Mouse (Mus musculus) right cerebral cortex, postnatal 25 days (tissue): ENCODE data around the gene Polr1b.

Experiments used
- DNase-seq: peaks from one replicate; pipeline ENCODE4 v3.0.0; 2022

Gene Polr1b

GRCm38 (mm10) chr2:129118061-129118460 lies 17.3 kb downstream of the Polr1b start:
- DNase-seq: no peak

- DNase-seq: no peak
These were observed 21.2 kb downstream of the Polr1b start for GRCm38 (mm10) chr2:129121986-129122385.

GRCm38 (mm10) chr2:129129412-129129929 lies 28.7 kb downstream of the Polr1b start, which contains the start of gene Chchd5:
Chchd5 (plus strand) TSS chr2:129129700.
- peak; percentile 94 for DNase-seq

- DNase-seq: no peak
These were observed 29.3 kb downstream of the Polr1b start for GRCm38 (mm10) chr2:129129987-129130545.

GRCm38 (mm10) chr2:129130776-129131175 lies 30.0 kb downstream of the Polr1b start:
- no peak for DNase-seq

GRCm38 (mm10) chr2:129132231-129132630 lies 31.4 kb downstream of the Polr1b start:
- DNase-seq: no peak

- DNase-seq: peak; percentile 72
These were observed 32.4 kb downstream of the Polr1b start for GRCm38 (mm10) chr2:129133006-129133805.

- DNase-seq: peak; percentile 48
These were observed 39.1 kb downstream of the Polr1b start for GRCm38 (mm10) chr2:129139906-129140305.

- DNase-seq: no peak
These were observed 48.0 kb downstream of the Polr1b start for GRCm38 (mm10) chr2:129148836-129149235.

GRCm38 (mm10) chr2:129150386-129150785 lies 49.6 kb downstream of the Polr1b start:
- no peak for DNase-seq

GRCm38 (mm10) chr2:129151111-129151510 lies 50.3 kb downstream of the Polr1b start:
- no peak for DNase-seq

- no peak for DNase-seq
These were observed 52.0 kb downstream of the Polr1b start for GRCm38 (mm10) chr2:129152751-129153150.

- no peak for DNase-seq
These were observed 64.0 kb downstream of the Polr1b start for GRCm38 (mm10) chr2:129164815-129165214.

GRCm38 (mm10) chr2:129166466-129167463 lies 66.0 kb downstream of the Polr1b start:
- DNase-seq: no peak

- DNase-seq: no peak
These were observed 72.6 kb downstream of the Polr1b start for GRCm38 (mm10) chr2:129173386-129173785.

- peak; percentile 33 for DNase-seq
These were observed 73.7 kb downstream of the Polr1b start for GRCm38 (mm10) chr2:129174474-129174873.

GRCm38 (mm10) chr2:129175636-129176035 lies 74.8 kb downstream of the Polr1b start:
- DNase-seq: no peak
